Mouse (Mus musculus) cerebellum, postnatal 25 days (tissue): ENCODE data around the gene Apoa2.

Experiments
- DNase-seq, 2 experiments: peaks; one replicate each; pipeline ENCODE4 v3.0.0; 2021; ENCODE audit warnings: mixed read lengths in 2 of 2

Gene Apoa2

DNA sequence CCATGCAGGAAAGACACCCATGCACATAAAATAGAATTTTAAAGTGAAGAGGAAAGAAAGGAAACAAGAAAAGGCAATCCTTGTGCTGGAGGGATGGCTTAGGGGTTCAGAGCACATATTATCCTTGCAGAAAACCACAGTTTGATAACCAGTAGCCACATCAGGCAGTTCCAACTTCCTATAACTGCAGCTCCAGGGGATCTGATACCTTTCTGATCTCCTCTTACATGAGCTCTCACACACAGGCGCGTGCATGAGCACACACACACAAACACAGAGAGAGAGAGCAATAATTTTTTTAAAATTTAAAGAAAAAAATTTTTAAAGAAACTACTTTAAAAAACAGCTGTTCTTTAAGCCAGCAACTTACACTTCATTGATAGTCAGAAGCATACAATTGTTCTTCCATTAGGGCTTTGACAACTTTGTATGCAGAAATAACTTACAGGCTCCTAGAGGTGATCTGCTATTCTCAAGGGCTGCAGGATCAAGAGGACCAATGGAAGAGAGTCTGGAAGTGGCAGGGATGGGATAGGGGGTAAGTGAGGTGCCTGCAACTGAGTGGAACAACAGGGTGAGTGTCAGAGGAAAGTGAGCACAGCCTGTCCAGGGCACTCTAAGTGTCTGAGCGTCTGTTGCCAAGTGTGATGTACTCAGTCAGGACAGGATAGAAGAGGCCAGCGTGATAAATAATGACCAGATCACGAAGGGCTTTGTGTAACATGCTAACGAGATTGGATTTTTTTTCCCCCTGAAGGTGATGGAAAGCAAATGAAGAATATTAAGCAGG, 19.0 kb upstream of the Apoa2 start:
- no peak for DNase-seq

DNA sequence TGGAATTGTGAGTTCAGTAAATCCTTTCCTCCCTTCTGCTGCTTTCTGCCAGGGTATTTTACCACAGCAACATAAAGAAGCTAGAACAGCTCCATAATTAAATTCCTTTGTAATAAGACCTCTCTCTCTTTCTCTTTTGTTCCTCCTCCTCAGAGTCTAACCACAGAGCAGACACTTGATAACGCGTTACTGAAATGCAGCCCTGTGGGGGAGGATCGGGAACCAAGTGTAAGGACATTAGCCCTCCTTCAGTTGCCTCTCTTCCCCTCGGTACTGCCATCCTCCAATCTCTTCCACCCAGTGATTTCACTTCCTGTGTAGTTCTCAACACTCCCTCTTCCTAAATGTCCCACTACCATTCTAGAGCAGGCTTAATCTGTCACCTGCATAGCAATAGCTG, 15.4 kb upstream of the Apoa2 start:
- no peak for DNase-seq

DNA sequence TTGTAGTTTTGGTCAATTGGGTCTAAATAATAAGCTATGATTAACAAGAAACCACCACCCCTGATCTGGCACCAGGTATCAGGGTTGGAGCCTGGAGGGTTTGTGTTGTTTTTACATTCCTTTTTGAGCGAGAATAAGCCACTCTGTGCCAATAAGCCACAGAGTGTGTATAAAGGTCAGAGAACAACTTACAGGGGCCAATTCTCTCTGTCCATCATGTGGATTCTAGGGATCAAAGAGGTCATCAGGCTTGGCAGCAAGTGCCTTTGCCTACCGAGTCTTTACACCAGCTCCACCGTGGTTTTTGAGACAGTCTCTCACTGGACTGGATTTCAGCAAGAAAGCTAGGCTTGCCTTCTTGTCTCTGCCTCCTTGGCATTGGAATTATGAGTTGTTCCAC, 12.0 kb upstream of the Apoa2 start:
- DNase-seq, result no peak

DNA sequence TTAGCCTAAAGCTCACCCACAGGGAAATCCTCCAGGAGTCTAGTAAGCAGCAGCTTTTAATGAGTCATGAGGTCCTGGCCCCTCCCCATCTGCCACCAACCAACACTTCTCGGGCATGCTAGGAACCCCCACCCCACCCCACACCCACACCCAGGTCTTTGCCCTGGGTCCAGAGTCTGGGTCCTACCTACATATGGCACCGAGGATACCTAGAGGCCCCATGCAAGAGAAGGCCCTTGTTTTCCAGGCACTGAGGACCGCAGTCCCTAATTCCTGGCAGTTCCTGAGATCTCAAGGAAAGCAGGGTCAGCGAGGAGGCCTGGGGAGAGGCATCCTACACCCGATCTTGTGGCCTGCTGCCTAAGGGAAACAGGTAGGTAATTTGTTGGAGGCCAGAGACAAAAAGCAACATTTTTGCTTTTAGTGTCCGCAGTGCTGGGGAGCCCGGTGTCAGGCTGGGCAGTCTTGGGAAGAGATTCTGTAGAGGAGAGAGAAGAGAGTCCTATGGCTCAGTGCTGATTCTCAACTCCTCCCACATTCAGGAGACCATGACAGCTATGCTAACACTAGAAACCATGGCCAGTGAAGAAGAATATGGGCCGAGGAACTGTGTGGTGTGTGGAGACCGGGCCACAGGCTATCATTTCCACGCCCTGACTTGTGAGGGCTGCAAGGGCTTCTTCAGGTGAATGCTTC, 10.9 kb upstream of the Apoa2 start, which contains the start of gene Nr1i3:
Gene Nr1i3, plus strand, starts transcription at position 170 of the 696 bp plus-strand sequence.
- DNase-seq, result no peak

- DNase-seq, result no peak
Observed at GRCm38 (mm10) chr1:171216241-171216955, 8.5 kb upstream of the Apoa2 start.

DNA sequence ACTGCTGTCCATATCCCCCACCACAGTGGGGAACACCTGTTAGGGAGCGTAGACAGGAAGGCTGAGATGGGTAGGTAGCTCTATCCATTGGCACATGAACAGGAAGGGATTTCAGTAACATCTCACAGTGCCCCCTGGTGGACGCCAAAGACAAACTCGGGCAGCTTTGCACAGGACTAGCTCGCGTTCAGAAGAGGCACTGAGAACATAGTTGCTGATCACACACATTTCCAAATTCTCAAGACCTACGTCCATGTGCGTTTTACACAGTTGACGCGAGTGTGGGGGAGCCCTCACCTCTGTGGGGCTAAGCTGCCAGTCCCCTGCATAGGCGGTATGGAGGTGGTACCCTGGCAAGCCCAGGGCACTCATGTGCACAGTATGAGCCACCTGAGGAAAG, 4.0 kb upstream of the Apoa2 start:
- DNase-seq, result peak; percentile 88 to 93

DNA sequence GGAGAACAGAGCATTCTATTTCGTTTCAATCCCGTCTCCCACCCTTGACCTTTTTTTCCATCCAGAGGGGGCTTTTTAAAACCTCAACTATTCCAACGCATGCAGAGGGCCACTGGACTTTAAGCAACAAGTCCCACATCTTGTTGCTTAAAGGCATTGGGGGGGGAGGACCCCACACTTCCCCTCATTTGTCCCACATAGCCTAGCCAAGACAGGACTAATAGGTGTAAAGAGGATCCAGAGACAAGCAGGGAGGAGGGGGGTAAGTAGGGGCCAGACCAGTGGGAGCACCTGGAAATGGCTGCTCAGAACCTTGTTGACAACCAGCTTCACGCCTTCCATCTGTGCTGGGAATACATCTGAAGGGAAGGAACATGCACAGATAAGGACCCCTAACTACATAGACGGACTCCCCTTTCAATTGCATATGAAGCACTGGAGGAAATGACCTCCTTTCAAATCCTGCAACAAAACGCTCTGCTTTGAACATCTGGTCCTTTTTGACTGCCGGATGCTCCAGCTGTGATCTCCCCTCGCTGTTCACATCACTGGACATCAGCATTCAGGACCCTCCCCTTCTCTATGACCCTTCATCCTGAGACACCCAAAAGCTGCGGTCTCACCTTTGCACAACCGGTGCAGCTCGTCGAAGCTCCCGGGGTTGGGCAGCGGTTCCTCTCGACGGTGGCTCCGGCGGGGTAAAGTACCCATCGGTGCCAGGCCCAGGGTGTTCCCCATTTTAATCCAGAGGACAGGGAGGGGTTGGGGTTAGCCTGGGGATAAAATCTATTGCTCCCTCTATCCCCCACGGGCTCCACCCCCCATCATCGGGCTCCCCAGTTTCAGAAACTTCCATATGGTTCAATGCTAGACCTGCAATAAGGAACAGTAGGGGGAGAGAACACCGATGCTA, 3.3 kb upstream of the Apoa2 start:
- no peak for DNase-seq

- peak; percentile 88 to 90 for DNase-seq
Observed at GRCm38 (mm10) chr1:171222238-171223155, 2.4 kb upstream of the Apoa2 start, which contains the start of gene Tomm40l. Gene Tomm40l, minus strand, starts transcription at chr1:171222514.

DNA sequence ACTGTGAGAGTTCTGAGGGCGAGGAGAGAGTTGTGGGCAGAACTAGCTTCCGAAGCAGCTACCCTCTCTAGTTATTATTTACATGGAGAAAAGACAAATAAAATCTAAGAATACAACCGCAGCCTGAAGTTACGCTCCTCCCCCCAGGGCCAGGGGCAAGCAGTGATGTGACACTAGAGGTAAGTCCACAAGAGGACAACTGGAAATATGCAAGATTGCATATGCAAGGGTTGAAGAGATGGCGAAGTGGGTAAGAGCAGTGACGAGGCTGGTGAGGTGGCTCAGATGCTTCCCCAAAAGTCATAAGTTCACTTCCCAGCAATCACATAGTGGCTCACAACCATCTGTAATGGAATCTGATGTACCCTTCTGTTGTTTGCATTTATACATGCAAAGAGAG, 1.7 kb upstream of the Apoa2 start:
- DNase-seq, result no peak

DNA sequence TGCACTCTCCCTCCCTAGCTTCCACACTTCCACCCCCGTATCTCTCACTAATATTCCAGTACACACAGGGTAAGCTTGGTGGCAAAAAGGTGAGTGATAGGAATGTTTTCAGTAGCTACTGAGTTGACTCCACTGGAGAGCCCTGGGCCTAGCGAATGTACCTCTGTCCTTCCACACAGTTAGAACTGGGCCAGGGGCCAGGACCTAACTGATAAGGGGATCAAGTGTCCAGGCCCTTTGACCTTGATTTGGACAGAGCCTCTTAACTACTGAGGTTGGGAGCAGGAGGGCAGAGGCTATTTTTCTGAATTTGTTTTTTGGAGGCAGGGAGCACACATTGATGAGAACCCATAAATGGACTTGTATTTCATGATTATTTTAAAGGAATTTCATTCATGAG, 1.1 kb upstream of the Apoa2 start:
- no peak for DNase-seq

- no peak for DNase-seq
Observed at GRCm38 (mm10) chr1:171226780-171227179, 1.9 kb downstream of the Apoa2 start.

GRCm38 (mm10) chr1:171227879-171228278, 3.0 kb downstream of the Apoa2 start:
- no peak for DNase-seq

- no peak for DNase-seq
Observed at GRCm38 (mm10) chr1:171229750-171230149, 4.9 kb downstream of the Apoa2 start.

DNA sequence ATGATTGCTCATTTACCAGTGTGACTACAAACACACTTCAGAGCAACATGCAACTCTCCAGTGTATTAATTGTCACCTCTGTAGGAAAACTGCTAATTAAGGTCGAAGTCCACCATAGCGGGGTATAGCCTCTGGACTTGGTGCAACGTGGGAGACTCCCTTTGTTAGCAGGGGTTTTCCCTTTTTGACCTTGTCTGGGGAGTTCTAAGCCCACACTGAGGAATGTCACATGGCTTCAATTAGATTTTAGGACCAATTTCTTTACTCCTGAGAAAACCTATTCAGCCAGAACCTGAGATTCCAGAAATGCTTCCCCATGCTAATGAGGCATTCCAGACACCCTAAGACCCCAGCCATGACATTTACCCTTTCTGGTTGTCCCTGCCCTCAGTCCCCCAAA, 5.4 kb downstream of the Apoa2 start:
- DNase-seq, result no peak

DNA sequence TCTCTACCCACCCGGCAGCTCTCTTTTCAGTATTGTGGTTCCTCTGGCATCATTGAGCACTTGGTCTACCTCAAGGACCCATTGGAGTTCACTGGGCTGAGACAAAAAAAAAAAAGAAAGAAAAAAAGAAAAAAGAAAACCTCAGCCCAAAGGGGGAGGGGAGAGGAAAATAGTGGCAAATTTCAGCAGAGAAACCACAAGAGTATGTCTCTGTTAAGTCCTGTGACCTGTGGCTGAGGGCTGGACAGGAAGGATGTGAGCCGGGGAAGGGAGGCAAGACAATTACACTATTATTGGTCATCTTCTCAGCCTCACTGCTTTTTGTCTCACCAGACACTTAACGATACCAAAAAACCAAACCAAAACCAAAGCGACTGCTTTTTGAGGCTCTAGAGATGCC, 7.0 kb downstream of the Apoa2 start:
- DNase-seq, result no peak

DNA sequence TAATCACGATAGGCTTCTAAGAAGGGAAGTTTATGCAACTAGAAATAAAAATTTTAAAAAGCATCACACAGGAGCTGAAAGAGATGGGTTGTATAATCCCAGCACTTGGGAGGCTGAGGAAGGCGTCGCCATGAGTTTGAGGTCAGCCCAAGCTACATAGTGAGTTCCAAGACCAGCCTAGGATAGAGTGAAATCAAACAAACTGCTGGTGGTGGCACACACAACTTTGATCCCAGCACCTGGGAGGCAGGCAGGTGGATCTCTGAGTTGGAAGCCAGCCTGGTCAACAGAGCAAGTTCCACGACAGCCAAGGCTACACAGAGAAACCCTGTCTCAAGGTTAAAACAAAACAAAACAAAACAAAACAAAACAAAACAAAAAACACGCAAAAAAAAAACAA, 7.5 kb downstream of the Apoa2 start:
- no peak for DNase-seq

DNA sequence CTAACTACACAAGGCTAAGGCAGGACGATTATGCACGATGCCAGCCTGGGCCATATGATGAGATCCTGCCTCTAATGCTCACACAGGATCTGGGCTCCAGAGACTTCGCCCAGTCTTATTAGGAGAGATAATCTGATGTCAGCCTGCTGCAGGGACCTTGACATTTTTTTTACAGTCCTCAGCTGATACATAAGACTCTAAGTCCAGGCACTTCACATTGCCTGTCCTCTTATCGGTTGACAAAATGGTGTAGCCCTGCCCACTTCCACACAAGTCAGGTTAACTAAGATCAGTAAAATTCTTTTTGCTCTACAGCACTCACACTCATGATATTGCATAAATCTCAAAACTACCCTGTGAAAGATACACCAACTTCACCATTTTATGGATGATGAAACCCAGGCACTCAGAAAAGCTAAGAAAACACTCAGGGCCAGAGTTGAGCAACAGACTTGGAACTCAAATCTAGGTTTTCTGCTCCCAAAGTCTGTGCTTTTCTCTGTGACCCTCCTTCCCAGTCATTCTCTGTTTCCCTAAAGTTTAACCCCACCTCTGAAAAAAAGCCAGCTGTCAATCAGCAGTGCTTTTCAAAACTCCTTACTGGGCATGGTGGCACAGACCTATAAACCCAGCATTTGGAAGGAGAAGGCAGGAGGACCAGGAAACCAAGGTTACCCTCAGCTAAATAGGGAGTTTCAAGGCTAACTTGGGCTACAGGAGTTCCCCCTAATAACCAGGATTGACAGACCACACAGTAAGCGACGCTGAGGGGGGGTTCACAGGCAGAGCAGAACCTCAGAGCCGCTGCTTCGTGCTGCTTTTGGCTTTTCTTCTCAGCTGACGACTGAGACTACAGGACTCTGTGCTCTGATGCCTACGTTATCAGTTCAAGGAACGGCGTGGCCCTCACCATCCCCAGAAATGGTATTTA, 8.2 kb downstream of the Apoa2 start:
- DNase-seq, result no peak

DNA sequence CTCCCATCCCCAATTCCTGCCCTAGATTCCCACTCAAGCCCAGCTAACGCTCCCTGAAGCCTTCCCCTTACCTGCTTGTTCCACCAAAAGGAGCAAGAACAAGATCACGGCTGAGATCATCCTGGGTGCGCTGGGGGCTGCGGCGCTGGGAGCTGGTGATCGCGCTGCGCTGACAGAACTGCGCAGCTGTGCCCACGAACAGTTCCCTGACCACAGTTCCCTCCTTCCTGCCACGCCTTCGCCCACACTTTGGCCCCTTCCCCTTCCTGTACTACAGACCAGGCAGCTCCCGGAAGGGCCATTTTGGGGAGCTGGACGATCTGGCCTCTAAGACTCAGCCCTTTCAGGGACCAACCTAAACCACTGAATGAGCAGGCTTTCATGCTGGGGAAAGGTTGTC, 9.3 kb downstream of the Apoa2 start, which contains the start of gene Fcer1g:
Gene Fcer1g, minus strand, starts transcription at position 240 of the 400 bp plus-strand sequence.
- DNase-seq, result no peak

GRCm38 (mm10) chr1:171234538-171234937, 9.7 kb downstream of the Apoa2 start:
- DNase-seq, result no peak

GRCm38 (mm10) chr1:171235791-171236190, 10.9 kb downstream of the Apoa2 start:
- no peak for DNase-seq
